In the genomic region with DNA sequence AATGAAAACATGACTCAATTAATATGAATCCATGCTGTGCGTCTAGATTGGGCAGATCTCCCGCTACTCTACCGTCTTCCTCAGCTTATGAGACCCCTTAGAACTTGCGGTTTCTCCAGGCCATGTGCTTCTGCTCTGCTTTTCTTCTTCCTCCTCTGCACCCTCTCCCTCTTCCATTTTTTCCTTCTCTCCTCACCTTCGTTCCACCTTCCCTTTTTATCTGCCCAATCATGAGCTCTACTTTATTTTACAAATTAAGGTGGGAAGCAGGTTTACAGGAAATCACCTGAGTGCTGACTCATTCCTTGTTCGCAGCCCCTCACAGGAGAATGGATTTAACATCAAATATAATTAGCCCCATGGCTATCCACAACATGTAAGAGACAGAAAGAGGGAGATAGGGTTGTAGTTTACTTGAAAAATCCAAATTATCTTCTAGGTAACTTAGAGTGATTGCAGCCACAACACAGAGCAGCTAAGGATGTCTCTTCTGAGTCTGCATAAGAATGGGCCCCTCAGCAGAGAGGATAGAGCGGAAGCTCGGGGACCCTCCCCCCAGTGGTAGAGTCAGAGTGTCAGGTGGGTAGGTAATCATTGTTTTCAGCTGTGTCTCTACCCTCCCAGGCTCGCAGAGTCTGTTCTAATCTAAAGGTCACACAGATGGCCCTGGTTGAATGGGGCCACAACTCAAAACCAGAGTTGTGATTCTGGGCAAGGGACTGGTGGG, we compare ENCODE assay signal across 32 mouse cellular contexts.
DNase-seq lines count a peak whose midpoint lies in the region; ATAC-seq lines count a peak whose summit lies in the region.
"Had no signal": no experiment of that assay in that cellular context is flagged by ENCODE, and none has a peak within 500 bp of the region (broad histone marks: within the 10 kb centered on the region; RNA-seq: fewer than 3 reads in every experiment).

No protein-coding gene starts in this region.

- no peaks in the 10 kb centered on the region for H3K27me3 ChIP-seq in liver, embryonic 12.5 days (replicated peaks)
- H3K27me3 ChIP-seq in liver, embryonic 13.5 days = no peaks in the 10 kb centered on the region
- H3K27me3 ChIP-seq: embryonic facial prominence, embryonic 13.5 days; forebrain, embryonic 13.5 days had no signal

- H3K27ac ChIP-seq in liver, embryonic 12.5 days = no peak overlapping the region
- H3K27ac ChIP-seq in liver, embryonic 13.5 days = no peak overlapping the region
- H3K27ac ChIP-seq: embryonic facial prominence, embryonic 10.5 days; embryonic facial prominence, embryonic 13.5 days; forebrain, embryonic 13.5 days; gastrocnemius, adult 2 months; heart, adult 2 months; hindbrain, embryonic 10.5 days; hindbrain, embryonic 14.5 days; hindbrain, postnatal 0 days had no signal

- peak; percentile 11 for DNase-seq in CD4-positive, CD25-positive, alpha-beta regulatory T cell, adult 2 months (ENCODE audit: low read depth, low spot score)
- no peak for DNase-seq in liver
- peak; percentile 98 for DNase-seq in R1 (ENCODE audit: low read depth, low spot score)
- no peak for DNase-seq in liver, embryonic 13.5 days
- DNase-seq in heart, adult 18-20 months = no peak
- DNase-seq in heart, postnatal 10 days = no peak
- DNase-seq: adrenal gland, adult 8-10 months; adrenal gland, postnatal 25 days; cerebellum, adult 11-12 months; cerebellum, adult 8-10 months; cerebellum, postnatal 10 days; cerebellum, postnatal 36 days; embryo, embryonic 11 days; gastrocnemius, adult 2 months; gastrocnemius, postnatal 25 days; heart, adult 2 months; heart, postnatal 36 days; kidney, adult 11 months; kidney, adult 8-10 months had no signal

- H3K9ac ChIP-seq in liver, embryonic 12.5 days = no peak overlapping the region
- no peak overlapping the region for H3K9ac ChIP-seq in liver, embryonic 13.5 days
- H3K9ac ChIP-seq: embryonic facial prominence, embryonic 13.5 days; forebrain, embryonic 13.5 days; hindbrain, embryonic 14.5 days had no signal

- H3K9me3 ChIP-seq in liver, embryonic 12.5 days (replicated peaks) = no peaks in the 10 kb centered on the region
- no peaks in the 10 kb centered on the region for H3K9me3 ChIP-seq in liver, embryonic 13.5 days (replicated peaks)
- H3K9me3 ChIP-seq: embryonic facial prominence, embryonic 10.5 days; embryonic facial prominence, embryonic 13.5 days; forebrain, embryonic 13.5 days; hindbrain, embryonic 10.5 days had no signal

- WGBS in liver, embryonic 12.5 days (ENCODE audit: insufficient replicate concordance) = 62% methylated on average over 9 of the region's 9 CpGs
- WGBS in liver, embryonic 13.5 days (ENCODE audit: insufficient replicate concordance) = 64% methylated on average over 9 of the region's 9 CpGs

- ATAC-seq in CD4-positive, CD25-positive, alpha-beta regulatory T cell, adult 4 months = no peak
- ATAC-seq in liver, embryonic 12.5 days = peak; percentile 37; the same call in 1 of the 2 replicates
- 0 out of 2 replicates have a peak, but pooled peaks have one; percentile 23 for ATAC-seq in liver, embryonic 13.5 days (ENCODE audit: low read depth)
- ATAC-seq: activated CD4-positive, CD25-positive, alpha-beta regulatory T cell, adult 4 months; forebrain, embryonic 13.5 days; forebrain, embryonic 16.5 days; hindbrain, postnatal 0 days; inflammation-experienced regulatory T-cells, adult 6 months had no signal

- intact Hi-C loops in heart, postnatal 10 days (cut with DNase I) = no loop called here

- 0 out of 2 replicates have a peak, but pooled peaks cover 4% of the 10 kb centered on the region for H3K4me1 ChIP-seq in liver, embryonic 12.5 days
- H3K4me1 ChIP-seq in liver, embryonic 13.5 days (replicated peaks) = no peaks in the 10 kb centered on the region
- H3K4me1 ChIP-seq: embryonic facial prominence, embryonic 10.5 days; embryonic facial prominence, embryonic 13.5 days; forebrain, embryonic 13.5 days; hindbrain, embryonic 10.5 days had no signal

- H3K36me3 ChIP-seq in liver, embryonic 12.5 days = peaks cover under 1% of the 10 kb centered on the region; the same call in 1 of the 2 replicates
- H3K36me3 ChIP-seq in liver, embryonic 13.5 days = no peaks in the 10 kb centered on the region

- H3K4me3 ChIP-seq in liver, embryonic 12.5 days = no peak overlapping the region
- H3K4me3 ChIP-seq in liver, embryonic 13.5 days (replicated peaks) = no peak overlapping the region
- H3K4me3 ChIP-seq: embryonic facial prominence, embryonic 10.5 days; embryonic facial prominence, embryonic 13.5 days; erythroblast, embryonic 14.5 days; forebrain, embryonic 13.5 days; gastrocnemius, adult 2 months; heart, adult 2 months; hindbrain, embryonic 10.5 days had no signal

- no peak overlapping the region for H3K4me2 ChIP-seq in liver, embryonic 12.5 days
- no peak overlapping the region for H3K4me2 ChIP-seq in liver, embryonic 13.5 days
- H3K4me2 ChIP-seq: embryonic facial prominence, embryonic 13.5 days; forebrain, embryonic 13.5 days; heart, embryonic 11.5 days; hindbrain, embryonic 14.5 days had no signal

Comparison
In these comparisons a context has a peak if more than half of its experiments do, and no peak if none do; other contexts are left out.
1. DNase-seq: peak in CD4-positive, CD25-positive, alpha-beta regulatory T cell, adult 2 months (single experiment) and R1 (single experiment); none in liver (single experiment), liver, embryonic 13.5 days (single experiment), heart, adult 18-20 months (0 of 2) and heart, postnatal 10 days (0 of 2).